Mouse (Mus musculus) kidney, embryonic 16.5 days (tissue): ENCODE results near the gene Tbc1d30. TPM values are rescaled to one million over a fixed set of nuclear protein-coding genes. Genes with fewer than 3 reads are reported as not detected.

ENCODE experiments used
- ATAC-seq: fragments of 200-750 bp; cut with Nextera tagmentation; 2 replicates; pipeline ENCODE4 v1.8.0; 2017; ENCODE audit warnings: moderate TSS enrichment; ENCODE audit not compliant: low FRiP score, low TSS enrichment
- H3K27ac ChIP-seq: fragments of 300-500 bp; sonication (generic); 2 replicates; pipeline ENCODE4 v1.5.1; 2014; ENCODE audit warnings: low read length
- H3K27me3 ChIP-seq: fragments of 300-500 bp; sonication (generic); 2 replicates; pipeline ENCODE4 v1.6.1; 2014; ENCODE audit warnings: low read length, control low read depth, mixed read lengths; ENCODE audit not compliant: insufficient read depth
- H3K36me3 ChIP-seq: fragments of 300-500 bp; sonication (generic); 2 replicates; pipeline ENCODE4 v1.6.1; 2014; ENCODE audit warnings: low read length, control low read depth, mixed read lengths; ENCODE audit not compliant: insufficient read depth
- H3K4me1 ChIP-seq: fragments of 300-500 bp; sonication (generic); 2 replicates; pipeline ENCODE4 v1.6.1; 2014; ENCODE audit warnings: low read length, control low read depth, mixed read lengths; ENCODE audit not compliant: insufficient read depth
- H3K4me2 ChIP-seq: fragments of 300-500 bp; sonication (generic); replicated peaks from 2 replicates; pipeline ENCODE4 v1.6.1; 2014; ENCODE audit warnings: low read depth, low read length
- H3K4me3 ChIP-seq: fragments of 300-500 bp; sonication (generic); 2 replicates; pipeline ENCODE4 v1.5.1; 2014; ENCODE audit warnings: mild to moderate bottlenecking, low read length
- H3K9ac ChIP-seq: fragments of 300-500 bp; sonication (generic); replicated peaks from 2 replicates; pipeline ENCODE4 v1.6.1; 2014; ENCODE audit warnings: low read length
- H3K9me3 ChIP-seq: fragments of 300-500 bp; sonication (generic); 2 replicates; pipeline ENCODE4 v1.6.1; 2016; ENCODE audit warnings: low read length, control low read depth
- WGBS: fragments of 180-500 bp; shearing (Covaris S2); extraction: QIAGEN DNeasy Blood & Tissue Kit; methylation state at CpG from one replicate; pipeline ENCODE4 v1.1.7; 2014; 5-methylcytosine and 5-hydroxymethylcytosine counted together
- polyA plus RNA-seq: library from polyadenylated mRNA; unstranded; fragments of >200 nt; fragmentation: Nextera tagmentation; extraction: Ambion mirVana; gene quantifications from 2 replicates; pipeline ENCODE4 v1.2.1, GENCODE M21; 2015

Gene Tbc1d30
- polyA plus RNA-seq, 1 experiment from 2014 or later = 0.80 TPM

DNA sequence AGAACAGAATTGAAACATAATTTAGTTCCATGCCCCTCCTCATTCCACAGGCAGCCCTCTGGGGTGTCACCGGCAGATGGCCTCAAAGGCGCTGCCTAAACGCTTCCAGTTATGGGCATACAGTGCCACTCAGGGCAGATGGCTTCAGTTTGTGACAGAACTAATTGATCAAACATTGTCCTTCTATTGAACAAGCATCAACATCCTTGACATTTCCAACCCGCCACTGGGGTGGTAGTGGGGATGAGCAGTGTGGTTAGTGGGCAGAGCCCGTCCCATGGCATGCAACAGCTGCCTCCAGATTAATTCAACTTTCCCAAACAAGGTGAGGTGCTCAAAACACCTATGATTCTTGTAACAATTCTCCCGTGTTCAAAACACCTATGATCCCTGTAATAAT lies 68.2 kb downstream of the Tbc1d30 start:
- H3K27me3 ChIP-seq = no peaks in the 10 kb centered on the region
- no peak for ATAC-seq
- no peak overlapping the region for H3K4me2 ChIP-seq
- no peak overlapping the region for H3K9ac ChIP-seq
- no peaks in the 10 kb centered on the region for H3K36me3 ChIP-seq
- WGBS = 87% methylated on average over 6 of the region's 6 CpGs
- H3K27ac ChIP-seq = no peak overlapping the region
- H3K9me3 ChIP-seq = no peaks in the 10 kb centered on the region
- H3K4me1 ChIP-seq = 0 out of 2 replicates have a peak, but pooled peaks cover 8% of the 10 kb centered on the region
- H3K4me3 ChIP-seq = no peak overlapping the region

DNA sequence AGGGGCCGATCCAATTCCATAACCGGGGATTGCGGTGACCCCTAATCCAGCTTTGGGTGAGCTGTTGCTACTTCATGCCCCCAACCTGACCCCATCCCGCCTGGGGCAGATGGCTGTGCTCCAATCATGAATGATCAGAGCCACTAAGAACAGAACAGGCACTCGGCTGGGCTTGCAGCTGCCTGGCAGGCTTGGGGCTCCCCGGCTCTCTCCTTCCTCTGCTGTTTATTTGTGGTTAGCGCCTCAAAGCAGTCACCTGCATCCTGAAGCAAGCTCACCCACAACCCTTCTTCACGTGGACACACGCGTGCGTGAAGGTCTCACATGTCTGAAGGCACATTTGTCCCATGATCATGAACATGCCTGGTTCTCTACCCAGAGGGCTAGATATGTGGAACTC lies 68.6 kb downstream of the Tbc1d30 start:
- Histone ChIP-seq H3K9me3 (no peaks in the 10 kb centered on the region), H3K4me2 (no peak overlapping the region), H3K27me3 (no peaks in the 10 kb centered on the region), H3K36me3 (no peaks in the 10 kb centered on the region), H3K27ac (no peak overlapping the region), H3K9ac (no peak overlapping the region), H3K4me1 (peaks cover 8% of the 10 kb centered on the region; the same call in 1 of the 2 replicates), H3K4me3 (no peak overlapping the region)
- no peak for ATAC-seq
- WGBS = 76% methylated on average over 11 of the region's 11 CpGs

DNA sequence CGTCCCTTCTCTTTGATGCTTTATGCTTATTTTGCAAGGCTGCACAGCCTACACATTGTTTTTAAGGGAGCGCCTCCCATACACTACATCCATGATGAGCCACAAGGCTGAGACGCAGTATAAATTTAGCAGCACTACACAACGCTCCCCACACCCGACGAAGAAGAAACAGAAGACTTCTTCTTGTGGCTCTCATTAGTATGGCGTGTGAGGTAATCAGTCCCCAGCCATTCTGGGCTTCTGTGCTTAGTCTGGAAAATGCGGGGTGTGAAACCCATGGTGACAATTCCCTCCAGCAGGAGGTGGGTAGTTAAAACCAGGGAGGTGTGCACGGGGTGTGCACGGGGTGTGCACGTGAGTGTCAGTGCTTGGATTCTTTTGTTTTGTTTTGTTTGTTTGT lies 70.1 kb downstream of the Tbc1d30 start:
- H3K9me3 ChIP-seq = no peaks in the 10 kb centered on the region
- H3K27ac ChIP-seq = no peak overlapping the region
- no peaks in the 10 kb centered on the region for H3K36me3 ChIP-seq
- no peak overlapping the region for H3K4me2 ChIP-seq
- H3K4me1 ChIP-seq = peaks cover 13% of the 10 kb centered on the region; the same call in 1 of the 2 replicates
- WGBS = 78% methylated on average over 11 of the region's 11 CpGs
- H3K27me3 ChIP-seq = no peaks in the 10 kb centered on the region
- no peak overlapping the region for H3K9ac ChIP-seq
- no peak overlapping the region for H3K4me3 ChIP-seq
- no peak for ATAC-seq

DNA sequence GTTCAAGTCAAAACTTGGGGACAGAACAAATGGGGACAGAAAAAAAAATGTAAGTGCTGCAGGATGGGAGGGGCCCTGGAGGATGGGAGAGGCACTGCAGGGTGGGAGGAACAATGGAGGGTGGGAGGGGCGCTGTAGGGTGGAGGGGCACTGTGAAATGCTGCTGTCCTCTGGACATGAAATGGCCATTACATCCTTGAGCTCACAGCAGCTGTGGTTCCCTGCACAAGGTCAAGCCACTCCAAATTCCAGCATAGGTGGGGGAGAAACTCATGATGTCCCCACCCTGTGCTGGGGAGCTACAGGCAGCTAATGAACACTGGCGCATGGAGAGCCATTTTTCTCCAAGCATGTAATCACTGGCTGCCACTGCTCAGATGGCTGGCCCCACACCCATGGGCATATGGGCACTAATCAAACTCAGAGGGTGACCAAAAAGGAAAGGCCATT lies 74.0 kb downstream of the Tbc1d30 start:
- WGBS = 32% methylated on average over 2 of the region's 2 CpGs
- Histone ChIP-seq H3K9me3 (peaks cover 3% of the 10 kb centered on the region; the same call in 1 of the 2 replicates), H3K4me1 (peaks cover 8% of the 10 kb centered on the region; the same call in 1 of the 2 replicates), H3K27me3 (no peaks in the 10 kb centered on the region), H3K4me3 (no peak overlapping the region), H3K27ac (0 out of 2 replicates have a peak overlapping the region, but pooled peaks have one; percentile 23), H3K36me3 (no peaks in the 10 kb centered on the region), H3K4me2 (no peak overlapping the region), H3K9ac (no peak overlapping the region)
- ATAC-seq = peak; percentile 73; the same call in 1 of the 2 replicates

DNA sequence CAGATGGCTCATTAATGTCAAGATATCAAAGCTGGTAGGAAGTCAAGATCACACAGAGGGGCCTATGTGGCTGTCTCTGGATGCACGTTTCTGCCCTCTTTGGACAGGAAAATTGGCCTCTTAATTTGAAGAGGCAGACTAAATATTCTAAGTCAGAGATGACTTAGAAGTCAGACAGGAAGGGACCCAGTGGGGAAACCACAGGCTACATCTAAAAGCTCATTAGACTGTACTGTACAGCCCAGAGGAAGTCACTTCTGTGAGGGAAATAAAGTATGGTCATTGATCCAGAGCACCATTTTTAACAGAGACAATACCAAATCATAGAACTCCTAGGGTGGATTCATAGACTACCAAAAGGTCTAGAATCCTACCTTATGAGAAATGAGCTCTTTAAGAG lies 76.1 kb downstream of the Tbc1d30 start:
- H3K36me3 ChIP-seq = no peaks in the 10 kb centered on the region
- peaks cover 8% of the 10 kb centered on the region; the same call in 1 of the 2 replicates for H3K9me3 ChIP-seq
- H3K27me3 ChIP-seq = no peaks in the 10 kb centered on the region
- no peak overlapping the region for H3K4me2 ChIP-seq
- H3K27ac ChIP-seq = no peak overlapping the region
- ATAC-seq = no peak
- H3K9ac ChIP-seq = no peak overlapping the region
- no peak overlapping the region for H3K4me3 ChIP-seq
- H3K4me1 ChIP-seq = peaks cover 8% of the 10 kb centered on the region; the same call in 1 of the 2 replicates
- 96% methylated on average over 1 of the region's 1 CpGs for whole genome bisulfite sequencing

DNA sequence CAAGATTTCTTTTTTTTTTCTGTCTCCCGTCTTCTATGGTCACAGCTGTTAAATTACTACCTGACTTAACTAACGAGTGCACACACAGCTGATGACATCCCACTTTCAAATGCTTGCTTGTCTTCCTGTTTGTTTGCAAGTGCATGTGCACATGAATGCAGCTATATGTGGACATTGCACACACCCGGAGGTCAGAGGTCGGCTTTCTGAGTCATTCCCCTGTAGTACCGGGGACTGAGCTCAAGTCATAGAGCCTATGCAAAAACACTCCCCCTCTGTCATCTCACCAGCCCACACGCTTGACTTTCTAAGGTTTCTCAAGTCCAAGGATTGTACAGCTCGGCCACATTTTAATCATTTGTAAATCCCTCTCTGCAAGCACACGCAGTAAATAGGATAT lies 80.1 kb downstream of the Tbc1d30 start:
- no peak overlapping the region for H3K4me2 ChIP-seq
- WGBS = 74% methylated on average over 8 of the region's 8 CpGs
- H3K36me3 ChIP-seq = no peaks in the 10 kb centered on the region
- peaks cover 8% of the 10 kb centered on the region for H3K9me3 ChIP-seq
- H3K4me1 ChIP-seq = no peaks in the 10 kb centered on the region
- H3K4me3 ChIP-seq = no peak overlapping the region
- no peak overlapping the region for H3K9ac ChIP-seq
- H3K27ac ChIP-seq = no peak overlapping the region
- H3K27me3 ChIP-seq = no peaks in the 10 kb centered on the region; the same call in 1 of the 2 replicates
- no peak for ATAC-seq

DNA sequence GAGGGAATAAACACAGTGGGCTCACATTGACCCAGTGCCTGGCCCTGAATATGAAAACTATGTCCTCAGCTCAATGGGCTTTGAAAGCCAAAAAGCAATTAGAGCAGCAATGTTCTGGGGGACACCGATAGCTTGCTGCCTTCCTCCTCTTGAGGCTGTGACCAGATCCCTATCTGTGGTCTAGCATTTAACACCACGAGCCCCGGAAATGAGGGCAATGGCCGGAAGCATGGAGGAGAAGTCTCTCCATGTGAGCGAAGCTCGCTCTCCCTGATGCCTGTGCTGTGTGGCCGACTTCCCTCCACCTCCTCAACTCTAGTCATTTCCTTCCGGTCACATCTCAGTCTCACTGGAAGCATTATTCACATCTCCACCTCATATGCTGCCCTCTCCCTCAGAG lies 82.3 kb downstream of the Tbc1d30 start:
- no peak overlapping the region for H3K9ac ChIP-seq
- no peak overlapping the region for H3K4me3 ChIP-seq
- H3K36me3 ChIP-seq = no peaks in the 10 kb centered on the region
- no peak for ATAC-seq
- H3K27ac ChIP-seq = no peak overlapping the region
- no peaks in the 10 kb centered on the region for H3K4me1 ChIP-seq
- no peak overlapping the region for H3K4me2 ChIP-seq
- WGBS = 78% methylated on average over 8 of the region's 8 CpGs
- no peaks in the 10 kb centered on the region; the same call in 1 of the 2 replicates for H3K27me3 ChIP-seq
- H3K9me3 ChIP-seq = peaks cover 4% of the 10 kb centered on the region; the same call in 1 of the 2 replicates

DNA sequence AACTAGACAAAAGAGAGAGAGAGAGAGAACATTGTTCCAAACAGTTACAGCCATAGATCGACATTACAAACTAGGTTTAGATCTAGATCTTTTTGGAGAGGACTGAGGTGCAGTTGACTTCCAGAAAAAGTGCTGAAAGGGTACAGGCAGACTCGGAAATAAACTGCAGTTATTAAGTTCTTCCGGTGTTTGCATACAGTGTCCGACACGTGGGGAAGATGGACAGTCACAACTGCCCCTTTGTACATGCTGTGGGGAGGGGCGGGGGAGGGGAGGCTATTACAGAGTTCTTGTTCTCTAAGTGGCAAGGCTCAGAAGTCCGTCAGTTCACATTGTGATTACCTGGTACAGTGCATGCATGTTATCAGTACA lies 86.9 kb downstream of the Tbc1d30 start:
- Histone ChIP-seq H3K36me3 (no peaks in the 10 kb centered on the region), H3K27ac (peak overlapping the region; percentile 36; the same call in 1 of the 2 replicates), H3K4me2 (peak overlapping the region; percentile 44), H3K9me3 (no peaks in the 10 kb centered on the region; the same call in 1 of the 2 replicates), H3K27me3 (no peaks in the 10 kb centered on the region; the same call in 1 of the 2 replicates), H3K4me3 (no peak overlapping the region), H3K9ac (no peak overlapping the region), H3K4me1 (no peaks in the 10 kb centered on the region)
- WGBS = 54% methylated on average over 7 of the region's 7 CpGs
- no peak for ATAC-seq

DNA sequence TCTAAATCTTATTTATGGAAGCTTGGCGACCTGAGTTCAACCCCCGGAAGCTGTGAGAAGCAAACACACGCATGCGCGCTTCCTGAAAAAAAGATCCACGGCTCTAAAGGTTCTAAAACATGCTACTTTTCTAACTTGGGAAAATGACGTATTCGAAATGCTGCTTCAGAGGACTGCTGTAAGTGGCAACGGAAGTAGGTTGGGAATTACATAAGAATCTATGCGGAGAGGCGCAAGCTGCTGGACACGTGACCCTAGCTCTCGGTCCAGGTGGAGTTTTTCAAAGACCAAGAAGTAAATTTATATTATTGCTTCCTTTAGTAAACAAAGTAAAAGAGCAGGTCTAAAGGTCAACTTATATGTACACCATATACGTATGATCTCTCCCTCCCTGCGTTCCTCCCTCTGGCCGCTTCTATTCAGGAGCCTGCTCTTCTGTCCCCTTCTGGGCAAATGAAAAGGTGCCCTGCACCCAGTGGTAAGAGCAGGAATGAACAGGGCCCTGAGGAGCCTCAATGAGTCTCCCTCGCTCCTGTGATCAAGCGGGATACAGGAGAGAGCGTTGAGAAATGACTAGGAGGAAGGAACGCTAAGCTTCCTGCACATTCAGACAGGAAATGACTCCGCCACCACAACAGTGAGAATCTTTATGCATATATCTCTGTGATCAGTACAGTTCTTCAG lies 87.4 kb downstream of the Tbc1d30 start:
- peak; percentile 76 for ATAC-seq
- H3K4me3 ChIP-seq = 0 out of 2 replicates have a peak overlapping the region, but pooled peaks have one; percentile 13
- H3K4me1 ChIP-seq = no peaks in the 10 kb centered on the region
- H3K27me3 ChIP-seq = no peaks in the 10 kb centered on the region; the same call in 1 of the 2 replicates
- no peak overlapping the region for H3K9ac ChIP-seq
- H3K9me3 ChIP-seq = no peaks in the 10 kb centered on the region; the same call in 1 of the 2 replicates
- peak overlapping the region; percentile 36; the same call in 1 of the 2 replicates for H3K27ac ChIP-seq
- H3K36me3 ChIP-seq = no peaks in the 10 kb centered on the region
- H3K4me2 ChIP-seq = peak overlapping the region; percentile 44
- WGBS = 48% methylated on average over 21 of the region's 21 CpGs

DNA sequence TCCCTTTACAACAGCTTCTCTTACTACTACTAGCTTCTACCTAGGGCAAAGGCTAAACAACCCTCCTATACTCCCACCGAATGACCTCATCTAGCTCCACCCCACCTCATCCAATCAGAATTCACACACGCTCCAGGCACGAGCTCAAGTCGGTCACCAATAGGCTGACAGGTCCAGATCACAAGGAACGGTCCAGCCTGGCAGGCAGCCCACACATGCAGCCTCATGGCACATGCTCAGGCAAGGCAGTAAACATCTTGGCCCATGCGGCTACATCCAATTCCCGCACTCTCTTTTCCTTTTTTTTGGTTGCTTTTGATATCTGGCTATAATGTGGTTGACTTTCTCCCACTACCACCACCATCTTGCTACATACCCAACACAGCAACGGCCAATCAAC lies 88.9 kb downstream of the Tbc1d30 start:
- no peak overlapping the region for H3K27ac ChIP-seq
- no peak overlapping the region for H3K4me3 ChIP-seq
- no peaks in the 10 kb centered on the region for H3K36me3 ChIP-seq
- no peak for ATAC-seq
- 83% methylated on average over 8 of the region's 8 CpGs for whole genome bisulfite sequencing
- H3K4me2 ChIP-seq = no peak overlapping the region
- no peak overlapping the region for H3K9ac ChIP-seq
- H3K4me1 ChIP-seq = no peaks in the 10 kb centered on the region
- H3K9me3 ChIP-seq = no peaks in the 10 kb centered on the region
- H3K27me3 ChIP-seq = no peaks in the 10 kb centered on the region; the same call in 1 of the 2 replicates
